In the genomic region with DNA sequence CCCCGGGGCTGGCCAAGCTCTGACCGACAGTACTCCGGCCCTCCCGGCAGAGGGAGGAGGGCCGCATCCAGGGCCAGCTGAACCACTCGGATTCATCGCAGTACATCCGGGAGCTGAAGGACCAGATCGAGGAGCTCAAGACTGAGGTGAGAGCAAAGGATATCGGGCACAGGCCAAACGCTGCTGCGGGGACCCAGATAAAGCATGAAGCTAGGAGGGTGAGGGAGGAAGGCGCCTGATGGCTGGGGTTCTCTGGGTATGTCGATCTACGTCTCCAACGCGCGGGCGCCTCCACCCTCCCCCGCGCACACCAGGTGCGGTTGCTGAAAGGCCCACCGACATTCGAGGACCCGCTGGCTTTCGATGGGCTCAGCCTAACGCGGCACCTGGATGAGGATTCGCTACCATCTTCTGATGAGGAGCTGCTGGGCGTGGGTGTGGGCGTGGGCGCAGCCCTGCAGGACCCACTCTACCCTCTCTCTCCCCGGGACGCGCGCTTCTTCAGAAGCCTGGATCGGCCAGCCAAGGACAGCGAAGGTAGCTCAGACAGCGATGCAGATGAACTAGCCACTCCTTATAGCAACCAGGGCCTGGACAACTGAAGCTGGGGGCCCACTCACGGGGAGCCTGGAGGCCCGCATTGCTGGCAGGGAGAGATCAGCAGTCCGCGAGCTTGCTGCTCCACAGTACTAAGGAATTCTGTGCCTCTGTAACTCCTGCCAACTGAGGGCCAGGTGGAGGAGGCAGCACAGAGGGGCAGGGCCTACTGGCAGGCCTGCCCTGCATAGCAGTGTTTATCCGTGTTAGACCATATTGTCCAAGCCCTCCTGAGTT, we compare ENCODE assay signal across 9 mouse cellular contexts. TPM values are rescaled to one million over a fixed set of nuclear protein-coding genes. Genes with fewer than 3 reads are reported as not detected.
DNase-seq lines count a peak whose midpoint lies in the region; ATAC-seq and TF ChIP-seq lines count a peak whose summit lies in the region.
"Had no signal": no experiment of that assay in that cellular context is flagged by ENCODE, and none has a peak within 500 bp of the region (broad histone marks: within the 10 kb centered on the region; RNA-seq: fewer than 3 reads in every experiment).

No protein-coding gene starts in this region.

- ATAC-seq in kidney, postnatal 0 days (replicated peaks; ENCODE audit: low FRiP score, low read depth) = 0 out of 2 replicates have a peak, but pooled peaks have one; percentile 26
- 0 out of 2 replicates have a peak, but pooled peaks have one; percentile 1 for ATAC-seq in hindbrain, embryonic 15.5 days (ENCODE audit: low FRiP score, low read depth)
- no peak; the same call in 1 of the 2 replicates for ATAC-seq in midbrain, embryonic 16.5 days
- no peak for ATAC-seq in megakaryocyte progenitor cell, adult 5-6 weeks (replicated peaks; ENCODE audit: poor library complexity)

- H3K4me2 ChIP-seq in kidney, postnatal 0 days (ENCODE audit: low read length) = peak overlapping the region; percentile 13; the same call in 1 of the 2 replicates
- H3K4me2 ChIP-seq in hindbrain, embryonic 15.5 days = 0 out of 2 replicates have a peak overlapping the region, but pooled peaks have one; percentile 5
- no peak overlapping the region for H3K4me2 ChIP-seq in midbrain, embryonic 16.5 days (ENCODE audit: low read length)

- no peak for DNase-seq in kidney, postnatal 0 days (ENCODE audit: low spot score)
- no peak for DNase-seq in kidney, adult 9 months
- peak; percentile 39 to 44 for DNase-seq in cerebellum, postnatal 36 days
- no peak for DNase-seq in adrenal gland, postnatal 4 days (ENCODE audit: low spot score in 2 of 2)
- DNase-seq in adrenal gland, adult (ENCODE audit: inconsistent age in 2 of 2, low spot score in 1 of 2) = no peak

- no peaks in the 10 kb centered on the region for H3K4me1 ChIP-seq in kidney, postnatal 0 days (replicated peaks; ENCODE audit: insufficient read depth, low read length)
- H3K4me1 ChIP-seq in hindbrain, embryonic 15.5 days (replicated peaks) = peaks cover 28% of the 10 kb centered on the region
- H3K4me1 ChIP-seq in midbrain, embryonic 16.5 days (ENCODE audit: control insufficient read depth, insufficient read depth, low read length) = no peaks in the 10 kb centered on the region

- 0 out of 2 replicates have a peak overlapping the region, but pooled peaks have one; percentile 8 for H3K9ac ChIP-seq in kidney, postnatal 0 days (ENCODE audit: low read depth, low read length)
- H3K9ac ChIP-seq in hindbrain, embryonic 15.5 days = no peak overlapping the region
- H3K9ac ChIP-seq in midbrain, embryonic 16.5 days (ENCODE audit: low read depth, low read length) = peak overlapping the region; percentile 36; the same call in 1 of the 2 replicates

- no peak overlapping the region for H3K4me3 ChIP-seq in kidney, postnatal 0 days (replicated peaks; ENCODE audit: low read depth, low read length)
- no peak overlapping the region for H3K4me3 ChIP-seq in hindbrain, embryonic 15.5 days
- no peak overlapping the region for H3K4me3 ChIP-seq in midbrain, embryonic 16.5 days (ENCODE audit: low read depth, low read length)

- WGBS in kidney, postnatal 0 days = 19% methylated on average over 44 of the region's 44 CpGs
- 16% methylated on average over 43 of the region's 44 CpGs for WGBS in hindbrain, embryonic 15.5 days
- WGBS in midbrain, embryonic 16.5 days = 11% methylated on average over 44 of the region's 44 CpGs

- H3K9me3 ChIP-seq in kidney, postnatal 0 days (replicated peaks; ENCODE audit: low read length) = no peaks in the 10 kb centered on the region
- no peaks in the 10 kb centered on the region for H3K9me3 ChIP-seq in hindbrain, embryonic 15.5 days
- no peaks in the 10 kb centered on the region; the same call in 1 of the 2 replicates for H3K9me3 ChIP-seq in midbrain, embryonic 16.5 days (replicated peaks; ENCODE audit: control insufficient read depth, low read length, poor library complexity, severe bottlenecking)

- TF ChIP-seq CTCF in kidney, postnatal 0 days (IDR thresholded peaks at IDR 0.05; ENCODE audit: low read depth) = no peak

- H3K27ac ChIP-seq in kidney, postnatal 0 days = no peak overlapping the region
- H3K27ac ChIP-seq in hindbrain, embryonic 15.5 days (replicated peaks) = no peak overlapping the region
- no peak overlapping the region for H3K27ac ChIP-seq in midbrain, embryonic 16.5 days (ENCODE audit: low read length)

- H3K27me3 ChIP-seq in kidney, postnatal 0 days (ENCODE audit: insufficient read depth, low read length) = no peaks in the 10 kb centered on the region
- H3K27me3 ChIP-seq in hindbrain, embryonic 15.5 days = peaks cover 3% of the 10 kb centered on the region
- peaks cover 3% of the 10 kb centered on the region; the same call in 1 of the 2 replicates for H3K27me3 ChIP-seq in midbrain, embryonic 16.5 days (ENCODE audit: control insufficient read depth, insufficient read depth, low read depth, low read length)

- 0 out of 2 replicates have a peak, but pooled peaks cover 3% of the 10 kb centered on the region for H3K36me3 ChIP-seq in kidney, postnatal 0 days (ENCODE audit: insufficient read depth, low read length)
- peaks cover 53% of the 10 kb centered on the region for H3K36me3 ChIP-seq in hindbrain, embryonic 15.5 days
- peaks cover 45% of the 10 kb centered on the region for H3K36me3 ChIP-seq in midbrain, embryonic 16.5 days (ENCODE audit: control insufficient read depth, insufficient read depth, low read length)

RNA-seq across cellular contexts. Expression of a gene that starts 10.9 kb away (rescaled TPM):
- polyA plus RNA-seq in kidney, postnatal 0 days (2015; fragmentation: Nextera tagmentation; extraction: Ambion mirVana) = 2.8 and 3.0 TPM in 2 replicates
- 51.1 and 53.0 TPM in 2 replicates for polyA plus RNA-seq in hindbrain, embryonic 15.5 days (2015; fragmentation: Nextera tagmentation; extraction: Ambion mirVana)
- polyA plus RNA-seq in midbrain, embryonic 16.5 days (2015; fragmentation: Nextera tagmentation; extraction: Ambion mirVana) = 51.2 and 58.5 TPM in 2 replicates
- 10 to 100 TPM in 1 of 2 experiments, 1 to 10 TPM in 1; 9.6 to 10.6 TPM for total RNA-seq in adrenal gland, postnatal 4 days (2021)
- total RNA-seq in megakaryocyte progenitor cell, adult 5-6 weeks (2015) = 0.32 and 0.46 TPM in 2 replicates
- 0.04 and 0.14 TPM in 2 replicates for total RNA-seq in megakaryocyte progenitor cell, adult 5-6 weeks (2017)

RNA-seq across cellular contexts. Expression of a gene that starts 20.2 kb away (rescaled TPM):
- polyA plus RNA-seq in kidney, postnatal 0 days (2015; fragmentation: Nextera tagmentation; extraction: Ambion mirVana) = 1.6 and 1.8 TPM in 2 replicates
- polyA plus RNA-seq in hindbrain, embryonic 15.5 days (2015; fragmentation: Nextera tagmentation; extraction: Ambion mirVana) = 0.07 and 0.08 TPM in 2 replicates
- polyA plus RNA-seq in midbrain, embryonic 16.5 days (2015; fragmentation: Nextera tagmentation; extraction: Ambion mirVana) = 0.05 TPM in 1 of 2 replicates, not detected in the other
- total RNA-seq in adrenal gland, postnatal 4 days (2021) = 10 to 100 TPM; 13.6 to 15.2 TPM
- total RNA-seq in megakaryocyte progenitor cell, adult 5-6 weeks (2015) = not detected in 2 replicates
- not detected in 2 replicates for total RNA-seq in megakaryocyte progenitor cell, adult 5-6 weeks (2017)
- total RNA-seq: layer of hippocampus, postnatal 36 days had no signal

RNA-seq across cellular contexts. Expression of a gene that starts 32.1 kb away (rescaled TPM):
- polyA plus RNA-seq in kidney, postnatal 0 days (2015; fragmentation: Nextera tagmentation; extraction: Ambion mirVana) = 28.0 and 30.1 TPM in 2 replicates
- 28.0 and 29.4 TPM in 2 replicates for polyA plus RNA-seq in hindbrain, embryonic 15.5 days (2015; fragmentation: Nextera tagmentation; extraction: Ambion mirVana)
- 26.8 and 29.9 TPM in 2 replicates for polyA plus RNA-seq in midbrain, embryonic 16.5 days (2015; fragmentation: Nextera tagmentation; extraction: Ambion mirVana)
- 100 to 1,000 TPM; 121 to 129 TPM for total RNA-seq in adrenal gland, postnatal 4 days (2021)
- total RNA-seq in megakaryocyte progenitor cell, adult 5-6 weeks (2015) = 29.7 and 34.2 TPM in 2 replicates
- 29.2 and 29.4 TPM in 2 replicates for total RNA-seq in megakaryocyte progenitor cell, adult 5-6 weeks (2017)

RNA-seq across cellular contexts. Expression of a gene that starts 32.3 kb away (rescaled TPM):
- 0.97 and 1.2 TPM in 2 replicates for polyA plus RNA-seq in kidney, postnatal 0 days (2015; fragmentation: Nextera tagmentation; extraction: Ambion mirVana)
- 0.83 and 0.92 TPM in 2 replicates for polyA plus RNA-seq in hindbrain, embryonic 15.5 days (2015; fragmentation: Nextera tagmentation; extraction: Ambion mirVana)
- 0.73 and 1.8 TPM in 2 replicates for polyA plus RNA-seq in midbrain, embryonic 16.5 days (2015; fragmentation: Nextera tagmentation; extraction: Ambion mirVana)
- total RNA-seq in adrenal gland, postnatal 4 days (2021) = 1 to 10 TPM; 4.4 to 6.0 TPM
- total RNA-seq in megakaryocyte progenitor cell, adult 5-6 weeks (2015) = 1.2 and 2.6 TPM in 2 replicates
- total RNA-seq in megakaryocyte progenitor cell, adult 5-6 weeks (2017) = not detected in 2 replicates

RNA-seq across cellular contexts. Expression of a gene that starts 40.0 kb away (rescaled TPM):
- 16.5 and 17.1 TPM in 2 replicates for polyA plus RNA-seq in kidney, postnatal 0 days (2015; fragmentation: Nextera tagmentation; extraction: Ambion mirVana)
- polyA plus RNA-seq in hindbrain, embryonic 15.5 days (2015; fragmentation: Nextera tagmentation; extraction: Ambion mirVana) = 107 and 120 TPM in 2 replicates
- polyA plus RNA-seq in midbrain, embryonic 16.5 days (2015; fragmentation: Nextera tagmentation; extraction: Ambion mirVana) = 123 and 131 TPM in 2 replicates
- total RNA-seq in adrenal gland, postnatal 4 days (2021) = 10 to 100 TPM; 46.2 to 47.0 TPM
- total RNA-seq in megakaryocyte progenitor cell, adult 5-6 weeks (2015) = 3.3 and 3.5 TPM in 2 replicates
- 6.2 and 7.5 TPM in 2 replicates for total RNA-seq in megakaryocyte progenitor cell, adult 5-6 weeks (2017)

Comparison
In these comparisons a context has a peak if more than half of its experiments do, and no peak if none do; other contexts are left out.
1. ATAC-seq: peak in kidney, postnatal 0 days (single experiment) and hindbrain, embryonic 15.5 days (single experiment); none in midbrain, embryonic 16.5 days (single experiment) and megakaryocyte progenitor cell, adult 5-6 weeks (single experiment).
2. DNase-seq: peak in cerebellum, postnatal 36 days (2 of 2); none in kidney, postnatal 0 days (single experiment), kidney, adult 9 months (single experiment), adrenal gland, postnatal 4 days (0 of 2) and adrenal gland, adult (0 of 2).
3. RNA of a gene that starts 10.9 kb away (polyA plus RNA-seq): 51.1 to 53.0 TPM in hindbrain, embryonic 15.5 days and 51.2 to 58.5 TPM in midbrain, embryonic 16.5 days; 2.8 to 3.0 TPM in kidney, postnatal 0 days; every median in the first group is over 10 times any median in the second.